Mouse (Mus musculus) liver, embryonic 11.5 days (tissue): ENCODE measurements around the gene Prph. TPM values are rescaled to one million over a fixed set of nuclear protein-coding genes. Genes with fewer than 3 reads are reported as not detected.

Experiments used
- microRNA-seq: library from miRNA; unstranded; fragments of <30 nt; microRNA quantifications from one replicate; pipeline ENCODE4, GENCODE M21; 2017; ENCODE audit warnings: borderline number of aligned reads
- polyA plus RNA-seq: library from polyadenylated mRNA; unstranded; fragments of >200 nt; fragmentation: Nextera tagmentation; extraction: Ambion mirVana; gene quantifications from 2 replicates; pipeline ENCODE4 v1.2.1, GENCODE M21; 2014

The Prph gene
- polyA plus RNA-seq, 1 experiment from 2014 or later = 0.36 TPM

Small RNAs within 50 kb of the gene (microRNA-seq; reads per million reads assigned to microRNA genes)
- 2.5 reads per million for gene Mir6960

Other genes starting within 250 kb of the Prph start
- gene Ddn, start 245.7 kb upstream of the Prph start, polyA plus RNA-seq = 0.12 and 0.16 TPM in 2 replicates
- 128 and 140 TPM in 2 replicates for gene Prkag1, start 223.7 kb upstream of the Prph start, polyA plus RNA-seq
- 14.3 and 17.0 TPM in 2 replicates for gene Kmt2d, start 184.0 kb upstream of the Prph start, polyA plus RNA-seq
- 6.7 and 7.4 TPM in 2 replicates for gene Rhebl1, start 160.6 kb upstream of the Prph start, polyA plus RNA-seq
- 0.37 and 0.45 TPM in 2 replicates for gene Dhh, start 156.6 kb upstream of the Prph start, polyA plus RNA-seq
- 1.6 and 2.8 TPM in 2 replicates for gene Lmbr1l, start 136.9 kb upstream of the Prph start, polyA plus RNA-seq
- 1,854 and 2,015 TPM in 2 replicates for gene Tuba1b, start 120.6 kb upstream of the Prph start, polyA plus RNA-seq
- gene Gm49450, start 101.6 kb upstream of the Prph start, polyA plus RNA-seq = not detected in 2 replicates
- gene Tuba1a, start 101.5 kb upstream of the Prph start, polyA plus RNA-seq = 419 and 432 TPM in 2 replicates
- 202 and 214 TPM in 2 replicates for gene Tuba1c, start 25.3 kb upstream of the Prph start, polyA plus RNA-seq
- 26.5 and 27.8 TPM in 2 replicates for gene Troap, start 19.4 kb downstream of the Prph start, polyA plus RNA-seq
- gene C1ql4, start 32.6 kb downstream of the Prph start, polyA plus RNA-seq = 0.25 TPM in 1 of 2 replicates, not detected in the other
- gene Dnajc22, start 38.0 kb downstream of the Prph start, polyA plus RNA-seq = 17.1 and 19.8 TPM in 2 replicates
- gene Spats2, start 70.7 kb downstream of the Prph start, polyA plus RNA-seq = 32.9 and 35.0 TPM in 2 replicates
- gene Kcnh3, start 169.7 kb downstream of the Prph start, polyA plus RNA-seq = 0.15 TPM in 1 of 2 replicates, not detected in the other
- gene Mcrs1, start 196.8 kb downstream of the Prph start, polyA plus RNA-seq = 113 and 123 TPM in 2 replicates
- gene Prpf40b, start 239.9 kb downstream of the Prph start, polyA plus RNA-seq = 27.7 and 30.5 TPM in 2 replicates
- gene Fam186b, start 240.7 kb downstream of the Prph start, polyA plus RNA-seq = 0.08 and 0.09 TPM in 2 replicates